Mouse (Mus musculus): ENCODE results near the gene Egfem1. TPM values are rescaled to one million over a fixed set of nuclear protein-coding genes. Genes with fewer than 3 reads are reported as not detected.

The Egfem1 gene
- polyA plus RNA-seq, 1 experiment from 2014 or later = 5.4 TPM

DNA sequence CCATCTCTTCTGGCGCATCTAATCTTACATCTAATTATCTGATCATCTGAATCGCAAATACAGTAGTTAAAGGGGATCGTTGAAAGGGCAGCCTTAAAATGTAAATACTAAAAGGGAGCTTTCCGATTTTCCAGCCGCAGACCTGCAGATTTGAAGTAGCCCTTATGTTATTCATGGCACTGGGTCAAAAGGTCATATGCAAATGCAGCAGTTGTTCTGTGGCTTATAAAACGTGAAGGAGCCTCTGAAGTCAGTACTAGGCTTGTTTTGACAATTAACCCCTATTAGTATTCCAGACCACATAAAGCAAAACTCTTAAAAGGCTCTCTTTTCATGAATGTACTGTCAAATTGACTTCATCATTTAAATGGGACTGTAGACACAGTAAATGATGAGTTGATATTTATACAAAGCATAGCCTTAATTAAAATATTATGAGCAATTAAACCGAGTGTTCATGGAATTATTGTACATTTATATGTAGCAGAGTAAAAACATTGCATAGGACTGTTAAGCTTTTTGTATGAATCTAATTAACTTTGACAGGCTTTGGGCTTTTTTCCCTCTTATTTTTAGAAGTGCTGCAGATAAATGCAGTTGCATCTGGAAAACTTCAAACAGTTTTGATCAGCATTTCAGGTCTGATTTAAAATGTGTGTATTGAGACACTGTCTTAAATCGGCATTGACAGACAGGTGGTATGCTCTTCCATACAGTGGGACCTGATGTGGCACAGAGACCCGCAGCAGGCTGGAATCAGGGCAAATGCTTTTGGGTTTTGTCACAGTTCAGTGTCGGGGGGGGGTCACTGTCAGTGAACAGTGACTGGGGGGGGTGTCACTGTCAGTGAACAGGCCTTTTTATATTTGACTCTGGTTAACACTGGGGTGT is 54.5 kb downstream of the Egfem1 start:
- Histone ChIP-seq H3K9ac (no peak overlapping the region), H3K27ac (replicated peaks) (peak overlapping the region; percentile 65), H3K4me1 (replicated peaks) (peaks cover 42% of the 10 kb centered on the region), H3K4me2 (peak overlapping the region; percentile 27), H3K4me3 (no peak overlapping the region), H3K9me3 (no peaks in the 10 kb centered on the region), H3K27me3 (no peaks in the 10 kb centered on the region), H3K36me3 (no peaks in the 10 kb centered on the region)
- peak; percentile 45 for ATAC-seq (ENCODE audit: low read depth)
- 5% methylated on average over 10 of the region's 10 CpGs for WGBS

DNA sequence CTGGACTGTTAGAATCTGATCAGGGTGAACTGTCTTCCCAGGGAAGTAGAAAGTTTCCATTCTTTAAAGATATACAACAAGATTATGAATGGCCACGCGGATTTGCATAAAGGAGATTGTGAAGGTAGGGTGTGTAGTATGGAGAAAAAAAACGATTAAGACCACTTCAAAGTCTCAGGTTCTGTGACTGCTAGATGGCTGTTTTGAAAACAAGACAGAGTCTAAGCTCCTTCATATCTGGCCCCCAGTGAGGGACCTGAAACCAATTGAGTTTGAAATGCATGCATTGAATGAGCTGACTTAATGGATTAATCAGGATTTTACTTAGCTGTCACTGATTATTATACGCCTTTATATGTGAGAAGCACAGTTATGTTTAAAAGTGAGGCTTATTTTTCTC is 86.6 kb downstream of the Egfem1 start:
- no peak for ATAC-seq (ENCODE audit: low read depth)
- Histone ChIP-seq H3K36me3 (no peaks in the 10 kb centered on the region), H3K9me3 (no peaks in the 10 kb centered on the region), H3K9ac (no peak overlapping the region), H3K4me1 (replicated peaks) (no peaks in the 10 kb centered on the region), H3K4me3 (no peak overlapping the region), H3K27me3 (no peaks in the 10 kb centered on the region), H3K4me2 (no peak overlapping the region), H3K27ac (replicated peaks) (no peak overlapping the region)
- 87% methylated on average over 4 of the region's 4 CpGs for WGBS

DNA sequence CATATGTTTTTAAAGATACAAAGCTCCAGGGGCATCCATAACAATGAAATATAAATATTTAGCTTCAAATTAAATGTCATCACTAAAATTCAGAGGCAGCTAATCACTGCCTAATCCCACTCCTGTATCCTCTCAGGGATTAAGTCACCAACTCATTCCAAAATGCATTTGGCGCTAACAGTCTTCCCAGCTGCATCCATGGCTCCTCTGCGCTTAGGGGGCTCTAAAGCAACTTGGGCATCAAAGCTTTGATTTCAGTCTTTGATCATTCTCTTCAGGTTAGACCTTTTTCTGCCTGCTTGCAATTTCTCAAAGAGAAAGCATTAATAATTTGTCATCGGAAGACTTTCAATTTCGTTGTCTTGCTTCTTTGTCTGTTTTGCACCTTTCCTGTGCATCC is 87.2 kb downstream of the Egfem1 start:
- 75% methylated on average over 4 of the region's 4 CpGs for WGBS
- no peaks in the 10 kb centered on the region for H3K4me1 ChIP-seq (replicated peaks)
- H3K9ac ChIP-seq = no peak overlapping the region
- ATAC-seq (ENCODE audit: low read depth) = no peak
- H3K27ac ChIP-seq (replicated peaks) = no peak overlapping the region
- no peaks in the 10 kb centered on the region for H3K27me3 ChIP-seq
- H3K4me2 ChIP-seq = no peak overlapping the region
- no peaks in the 10 kb centered on the region for H3K36me3 ChIP-seq
- no peak overlapping the region for H3K4me3 ChIP-seq
- H3K9me3 ChIP-seq = no peaks in the 10 kb centered on the region

DNA sequence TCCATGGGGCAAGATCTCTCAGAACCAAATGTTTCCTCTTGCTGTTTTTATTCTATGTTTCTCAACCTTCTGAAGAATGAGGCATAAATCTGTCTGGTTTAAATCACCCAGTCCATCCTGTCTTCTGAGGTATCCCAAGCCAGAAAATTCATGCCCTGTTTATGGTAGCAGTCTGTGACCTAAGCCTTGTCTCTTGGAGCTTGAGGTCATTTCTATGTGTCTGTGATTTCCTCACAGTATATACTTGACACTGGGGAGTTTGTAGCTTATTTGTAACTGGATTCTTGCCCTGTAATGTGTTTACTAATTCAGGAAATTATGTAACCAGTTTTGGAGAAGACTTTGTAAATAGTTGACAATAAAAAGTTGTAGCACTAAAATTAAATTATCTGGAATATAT is 95.2 kb downstream of the Egfem1 start:
- no peak for ATAC-seq (ENCODE audit: low read depth)
- Histone ChIP-seq H3K4me2 (no peak overlapping the region), H3K9me3 (no peaks in the 10 kb centered on the region), H3K4me3 (no peak overlapping the region), H3K27ac (replicated peaks) (no peak overlapping the region), H3K9ac (no peak overlapping the region), H3K36me3 (no peaks in the 10 kb centered on the region), H3K4me1 (replicated peaks) (peaks cover 4% of the 10 kb centered on the region; the same call in 1 of the 2 replicates), H3K27me3 (no peaks in the 10 kb centered on the region)

DNA sequence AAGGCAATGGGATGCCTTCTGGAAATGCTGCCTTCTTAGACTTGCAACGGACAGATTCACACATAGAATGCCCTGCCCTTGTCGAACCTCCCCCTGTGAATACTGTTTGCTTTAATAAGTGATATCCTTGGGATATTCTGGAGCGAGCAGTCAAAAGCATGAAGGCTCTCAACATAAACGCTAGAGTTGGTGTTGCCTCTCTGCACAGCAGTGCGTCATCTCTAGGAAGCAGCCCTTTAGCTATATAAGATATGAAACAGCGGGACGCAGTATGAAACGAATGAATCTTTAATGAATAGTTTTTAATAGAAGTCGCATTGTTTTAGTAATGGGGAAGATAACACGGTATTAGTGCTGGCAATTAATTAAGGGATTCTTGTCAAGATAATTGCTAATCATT is 101.2 kb downstream of the Egfem1 start:
- Histone ChIP-seq H3K36me3 (no peaks in the 10 kb centered on the region), H3K27me3 (no peaks in the 10 kb centered on the region), H3K4me2 (no peak overlapping the region), H3K9me3 (no peaks in the 10 kb centered on the region), H3K4me1 (replicated peaks) (peaks cover 35% of the 10 kb centered on the region), H3K9ac (no peak overlapping the region), H3K27ac (replicated peaks) (peak overlapping the region; percentile 69), H3K4me3 (no peak overlapping the region)
- ATAC-seq (ENCODE audit: low read depth) = peak; percentile 62
- WGBS = 47% methylated on average over 10 of the region's 10 CpGs

DNA sequence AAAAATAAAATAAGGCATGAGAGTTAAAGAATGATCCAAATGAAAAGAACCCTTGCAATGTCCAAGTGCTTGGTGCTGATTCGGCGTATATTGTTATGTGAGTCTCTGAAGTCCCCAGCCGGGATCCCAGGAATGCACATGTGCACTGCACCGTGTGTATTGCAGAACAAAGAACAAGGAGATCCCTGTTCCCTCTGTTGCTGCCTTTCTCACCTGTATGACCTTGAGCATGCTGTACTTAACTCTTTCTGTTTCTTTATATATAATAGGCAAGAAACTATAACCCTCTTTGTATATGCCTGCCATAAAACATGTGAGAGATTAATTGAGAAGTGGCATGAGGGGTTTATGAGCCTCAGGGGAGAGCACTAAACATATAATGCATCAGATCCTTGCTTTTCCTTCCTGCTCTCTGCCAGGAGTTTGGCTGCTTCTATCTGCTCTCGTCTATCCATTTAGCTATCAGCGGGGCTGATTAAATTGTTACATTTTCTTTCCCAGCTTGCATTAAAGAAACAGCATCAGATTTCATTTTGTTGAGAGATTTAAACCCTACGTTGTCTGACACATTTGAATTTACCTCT is 101.9 kb downstream of the Egfem1 start:
- Histone ChIP-seq H3K36me3 (no peaks in the 10 kb centered on the region), H3K4me3 (no peak overlapping the region), H3K4me1 (replicated peaks) (peaks cover 35% of the 10 kb centered on the region), H3K27ac (replicated peaks) (peak overlapping the region; percentile 69), H3K4me2 (peak overlapping the region; percentile 37), H3K9ac (no peak overlapping the region), H3K27me3 (no peaks in the 10 kb centered on the region), H3K9me3 (no peaks in the 10 kb centered on the region)
- 18% methylated on average over 7 of the region's 7 CpGs for WGBS
- peak; percentile 82 for ATAC-seq (ENCODE audit: low read depth)

DNA sequence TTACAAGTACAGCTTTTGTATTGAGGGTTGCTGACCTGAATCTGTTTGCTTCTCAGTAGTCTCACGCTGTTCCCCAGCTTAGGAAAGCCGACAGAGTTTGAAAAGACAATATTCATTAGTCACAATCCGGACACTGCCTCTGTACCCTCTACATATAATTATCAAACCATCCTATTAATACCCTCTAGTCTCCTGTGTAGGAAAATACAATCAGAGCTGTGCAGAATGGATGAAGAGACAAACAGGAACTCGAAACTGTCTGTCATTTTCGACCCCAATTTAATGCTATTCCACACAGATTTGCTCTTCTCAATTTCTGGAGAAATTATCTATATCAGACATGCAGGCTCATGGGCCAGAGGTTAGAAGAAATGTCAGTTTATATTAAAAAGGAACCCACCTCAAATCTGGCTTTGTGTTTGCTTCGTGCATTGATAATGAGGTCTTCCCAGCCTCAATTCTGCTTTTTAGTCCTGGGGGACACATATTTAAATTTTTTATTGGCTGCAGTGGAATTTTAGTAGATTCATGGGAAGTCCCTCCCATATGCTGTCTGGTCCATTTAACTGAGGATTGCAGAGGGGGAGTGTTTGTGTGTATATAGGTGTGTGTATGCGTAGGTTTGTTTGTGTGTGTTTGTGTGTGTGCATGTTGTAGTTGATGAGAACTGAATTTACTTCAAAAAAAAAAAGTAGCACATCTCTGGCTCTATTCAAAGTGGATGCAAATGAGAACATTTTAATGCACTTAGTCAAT is 102.8 kb downstream of the Egfem1 start:
- 34% methylated on average over 7 of the region's 7 CpGs for WGBS
- ATAC-seq (ENCODE audit: low read depth) = peak; percentile 58; the same call in 1 of the 2 replicates
- Histone ChIP-seq H3K9me3 (no peaks in the 10 kb centered on the region), H3K9ac (peak overlapping the region; percentile 31; the same call in 1 of the 2 replicates), H3K36me3 (no peaks in the 10 kb centered on the region), H3K27me3 (no peaks in the 10 kb centered on the region), H3K27ac (replicated peaks) (peak overlapping the region; percentile 69), H3K4me2 (peak overlapping the region; percentile 37), H3K4me1 (replicated peaks) (peaks cover 35% of the 10 kb centered on the region), H3K4me3 (0 out of 2 replicates have a peak overlapping the region, but pooled peaks have one; percentile 2)

DNA sequence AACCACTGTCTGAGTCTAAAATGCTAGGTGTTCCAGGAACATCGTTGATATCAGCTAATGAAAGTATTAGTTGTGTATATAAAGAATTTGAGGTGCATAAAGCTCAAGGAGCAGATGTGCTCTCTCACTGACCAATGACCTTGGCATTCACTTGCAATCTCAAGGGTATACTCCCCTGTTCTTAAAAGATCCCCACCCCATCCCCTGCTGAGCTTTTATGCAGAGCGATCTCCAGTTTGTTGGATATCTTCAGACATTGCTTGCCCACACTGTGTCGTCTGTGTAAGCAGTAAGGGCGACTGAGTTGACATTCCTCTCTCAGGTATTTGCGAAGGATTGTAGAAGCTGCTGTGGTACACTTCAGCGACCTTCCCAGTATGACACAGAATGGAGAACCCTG is 108.4 kb downstream of the Egfem1 start:
- H3K27ac ChIP-seq (replicated peaks) = no peak overlapping the region
- no peaks in the 10 kb centered on the region for H3K9me3 ChIP-seq
- no peak for ATAC-seq (ENCODE audit: low read depth)
- H3K4me1 ChIP-seq (replicated peaks) = peaks cover 1% of the 10 kb centered on the region
- no peaks in the 10 kb centered on the region for H3K36me3 ChIP-seq
- 70% methylated on average over 6 of the region's 6 CpGs for WGBS
- H3K4me2 ChIP-seq = no peak overlapping the region
- no peak overlapping the region for H3K9ac ChIP-seq
- H3K27me3 ChIP-seq = no peaks in the 10 kb centered on the region
- no peak overlapping the region for H3K4me3 ChIP-seq

DNA sequence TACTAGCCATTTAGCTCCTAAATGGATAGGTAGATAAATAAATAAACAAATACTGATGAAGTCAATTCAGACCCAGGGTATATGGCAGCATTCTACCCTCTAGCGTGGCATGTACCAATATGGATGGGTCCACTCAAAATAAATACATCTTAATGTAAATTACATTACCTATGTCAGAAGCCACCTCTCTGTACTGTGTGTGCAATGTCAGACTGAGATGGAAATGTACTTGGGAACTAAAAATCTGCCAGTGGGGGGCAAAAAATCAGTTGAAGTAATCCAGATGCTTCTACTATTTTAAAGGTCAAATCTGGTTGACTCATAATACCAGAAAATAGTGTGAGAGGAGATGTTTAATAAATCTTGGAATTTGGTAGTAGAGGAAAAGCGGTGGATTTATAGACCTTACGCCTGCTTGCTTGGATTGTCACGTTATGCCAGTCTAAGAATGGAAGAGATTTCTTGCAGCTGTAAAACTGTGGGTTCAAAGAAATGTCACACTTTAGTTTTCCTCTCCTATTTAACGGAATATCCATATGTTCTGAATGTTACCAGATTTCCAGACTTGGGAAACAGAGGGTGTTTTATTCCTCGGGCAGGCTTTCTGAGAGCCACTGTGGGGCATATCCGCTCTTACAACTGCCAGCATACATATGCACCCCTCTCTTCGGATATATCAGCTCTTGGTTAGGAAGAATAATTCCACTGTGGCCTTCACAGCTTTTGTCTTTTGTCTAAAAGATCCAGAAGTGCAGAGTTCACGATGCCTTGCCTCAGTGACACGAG is 116.1 kb downstream of the Egfem1 start:
- no peak overlapping the region for H3K27ac ChIP-seq (replicated peaks)
- 67% methylated on average over 10 of the region's 10 CpGs for WGBS
- ATAC-seq (ENCODE audit: low read depth) = no peak
- H3K36me3 ChIP-seq = no peaks in the 10 kb centered on the region
- H3K9ac ChIP-seq = no peak overlapping the region
- H3K27me3 ChIP-seq = no peaks in the 10 kb centered on the region
- H3K4me3 ChIP-seq = no peak overlapping the region
- 0 out of 2 replicates have a peak, but pooled peaks cover 5% of the 10 kb centered on the region for H3K4me1 ChIP-seq (replicated peaks)
- H3K4me2 ChIP-seq = no peak overlapping the region
- H3K9me3 ChIP-seq = no peaks in the 10 kb centered on the region

DNA sequence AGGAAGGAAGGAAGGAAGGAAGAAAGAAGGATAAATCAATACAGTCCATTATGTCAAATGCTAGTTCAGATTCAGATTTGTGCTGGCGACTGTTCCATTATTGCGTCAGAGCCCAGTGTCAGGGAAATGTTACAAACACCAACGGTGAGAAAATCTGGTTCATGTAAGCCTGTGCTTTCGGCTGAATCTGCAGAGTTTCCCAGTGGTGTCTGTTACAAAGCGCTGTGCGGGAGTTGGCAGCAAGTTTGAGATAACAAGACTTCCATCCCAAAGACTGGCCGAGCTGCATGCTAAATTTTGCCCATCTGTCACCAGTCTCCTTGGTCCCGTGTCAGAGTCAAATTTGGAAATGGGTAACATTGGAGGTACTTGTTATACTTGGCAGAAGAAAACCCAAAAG is 118.8 kb downstream of the Egfem1 start:
- no peak for ATAC-seq (ENCODE audit: low read depth)
- no peak overlapping the region for H3K4me2 ChIP-seq
- no peak overlapping the region for H3K9ac ChIP-seq
- 81% methylated on average over 8 of the region's 8 CpGs for WGBS
- no peaks in the 10 kb centered on the region for H3K9me3 ChIP-seq
- 0 out of 2 replicates have a peak, but pooled peaks cover 5% of the 10 kb centered on the region for H3K4me1 ChIP-seq (replicated peaks)
- no peak overlapping the region for H3K4me3 ChIP-seq
- no peak overlapping the region for H3K27ac ChIP-seq (replicated peaks)
- no peaks in the 10 kb centered on the region for H3K36me3 ChIP-seq
- H3K27me3 ChIP-seq = no peaks in the 10 kb centered on the region

DNA sequence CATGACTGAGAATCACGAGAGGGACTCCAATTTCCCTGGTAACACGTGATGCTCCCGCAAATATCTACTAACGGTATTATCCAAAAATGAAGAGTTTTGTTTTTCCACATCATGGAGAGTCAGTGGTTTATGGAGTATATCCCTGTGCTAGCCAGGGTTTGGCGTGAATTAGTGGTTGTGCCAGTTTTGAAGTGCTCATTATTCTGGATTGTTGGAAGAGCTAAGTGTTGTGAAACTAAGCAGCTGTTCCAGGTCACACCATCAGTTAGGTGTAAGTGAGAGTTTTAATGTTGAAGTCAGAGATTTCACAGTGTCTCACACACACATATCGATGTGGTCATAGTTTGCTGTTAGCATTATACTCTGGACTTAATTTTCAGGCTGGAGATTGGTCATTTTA is 120.7 kb downstream of the Egfem1 start:
- H3K4me3 ChIP-seq = no peak overlapping the region
- no peak overlapping the region for H3K27ac ChIP-seq (replicated peaks)
- 0 out of 2 replicates have a peak, but pooled peaks cover 5% of the 10 kb centered on the region for H3K4me1 ChIP-seq (replicated peaks)
- H3K36me3 ChIP-seq = no peaks in the 10 kb centered on the region
- 90% methylated on average over 6 of the region's 6 CpGs for WGBS
- H3K4me2 ChIP-seq = no peak overlapping the region
- H3K9ac ChIP-seq = no peak overlapping the region
- no peaks in the 10 kb centered on the region for H3K9me3 ChIP-seq
- H3K27me3 ChIP-seq = no peaks in the 10 kb centered on the region
- no peak for ATAC-seq (ENCODE audit: low read depth)

Measured in neural tube, embryonic 13.5 days (tissue).